In the genomic region with DNA sequence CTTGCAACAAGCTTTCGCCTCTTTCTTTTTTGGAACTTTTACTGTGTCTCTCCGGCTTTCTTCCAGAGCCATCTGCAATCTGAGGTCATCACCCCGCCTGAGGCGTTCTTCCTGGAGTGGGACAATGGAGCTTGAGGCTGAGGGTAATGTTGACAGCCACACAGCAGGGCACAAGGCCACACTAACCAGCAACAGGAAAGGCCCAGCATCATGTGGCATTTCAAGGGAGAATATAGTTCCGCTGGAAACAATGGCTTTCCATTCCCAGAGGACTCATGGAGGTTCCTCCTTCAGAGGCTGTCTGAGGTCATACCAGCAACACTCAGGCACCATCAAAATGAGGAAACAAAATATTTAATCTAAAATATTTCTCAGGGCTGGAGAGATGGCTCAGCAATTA, we compare ENCODE assay signal across 11 mouse cellular contexts. TPM values are rescaled to one million over a fixed set of nuclear protein-coding genes. Genes with fewer than 3 reads are reported as not detected.
DNase-seq lines count a peak whose midpoint lies in the region; ATAC-seq and TF ChIP-seq lines count a peak whose summit lies in the region.
"Had no signal": no experiment of that assay in that cellular context is flagged by ENCODE, and none has a peak within 500 bp of the region (broad histone marks: within the 10 kb centered on the region; RNA-seq: fewer than 3 reads in every experiment).

No protein-coding gene starts in this region.

- no peak overlapping the region for H3K4me2 ChIP-seq in limb, embryonic 14.5 days (replicated peaks; ENCODE audit: low read depth, low read length, severe bottlenecking)
- H3K4me2 ChIP-seq: limb, embryonic 15.5 days had no signal

- DNase-seq in limb, embryonic 14.5 days (ENCODE audit: low spot score), result peak; percentile 6
- DNase-seq in limb, embryonic 10.5 days (ENCODE audit: low spot score), result no peak
- DNase-seq in embryo, embryonic 10.5 days (ENCODE audit: low spot score), result peak; percentile 15
- DNase-seq in kidney, adult 2 months, result peak; percentile 88
- DNase-seq in lung, postnatal 4 days, result peak; percentile 55 to 78
- DNase-seq in frontal cortex, postnatal 14 days (ENCODE audit: low spot score in 2 of 2), result no peak
- no peak for DNase-seq in ovary, adult 18-20 months (ENCODE audit: low spot score)
- DNase-seq in frontal cortex, adult 2 months (ENCODE audit: extremely low spot score in 1 of 2, low spot score in 1 of 2), result no peak
- DNase-seq: cerebellum, adult 8-10 months had no signal

- no peaks in the 10 kb centered on the region for H3K27me3 ChIP-seq in limb, embryonic 14.5 days (ENCODE audit: control insufficient read depth, insufficient read depth, low read length)
- no peaks in the 10 kb centered on the region for H3K27me3 ChIP-seq in limb, embryonic 10.5 days (ENCODE audit: low read depth, poor library complexity, severe bottlenecking)
- no peaks in the 10 kb centered on the region for H3K27me3 ChIP-seq in kidney, adult 2 months (replicated peaks; ENCODE audit: control insufficient read depth, insufficient read depth, low read length)
- H3K27me3 ChIP-seq: limb, embryonic 15.5 days had no signal

- H3K9me3 ChIP-seq in limb, embryonic 14.5 days (ENCODE audit: control insufficient read depth, low read length), result no peaks in the 10 kb centered on the region
- no peaks in the 10 kb centered on the region for H3K9me3 ChIP-seq in limb, embryonic 10.5 days (replicated peaks)
- H3K9me3 ChIP-seq: G1E; limb, embryonic 15.5 days had no signal

- TF ChIP-seq CTCF in kidney, adult 2 months (conservative IDR thresholded peaks at IDR 0.05; ENCODE audit: insufficient read depth, insufficient read length, low read depth, low read length), result no peak

- H3K4me1 ChIP-seq in limb, embryonic 14.5 days (ENCODE audit: control insufficient read depth, insufficient read depth, low read length), result no peaks in the 10 kb centered on the region
- no peaks in the 10 kb centered on the region for H3K4me1 ChIP-seq in limb, embryonic 10.5 days
- peaks cover 13% of the 10 kb centered on the region; the same call in 1 of the 2 replicates for H3K4me1 ChIP-seq in kidney, adult 2 months (ENCODE audit: control insufficient read depth, insufficient read depth, low read length)
- H3K4me1 ChIP-seq: limb, embryonic 15.5 days had no signal

- ATAC-seq in limb, embryonic 14.5 days (ENCODE audit: low FRiP score, low read depth), result no peak

- no peak for TF ChIP-seq POLR2A in limb, embryonic 14.5 days (IDR thresholded peaks at IDR 0.05; ENCODE audit: borderline replicate concordance, extremely low read depth, insufficient read depth, insufficient read length)
- no peak for TF ChIP-seq POLR2A in kidney, adult 2 months (IDR thresholded peaks at IDR 0.05; ENCODE audit: low read depth, low read length)

- 81% methylated on average over 5 of the region's 5 CpGs for WGBS in limb, embryonic 14.5 days
- WGBS in limb, embryonic 10.5 days, result 83% methylated on average over 5 of the region's 5 CpGs
- WGBS in kidney, adult 2 months, result 77% methylated on average over 5 of the region's 5 CpGs

- no peak overlapping the region for H3K4me3 ChIP-seq in limb, embryonic 14.5 days (replicated peaks; ENCODE audit: low read length)
- H3K4me3 ChIP-seq in limb, embryonic 10.5 days, result no peak overlapping the region
- H3K4me3 ChIP-seq in kidney, adult 2 months (ENCODE audit: insufficient read depth, low read depth, low read length), result no peak overlapping the region
- H3K4me3 ChIP-seq: limb, embryonic 15.5 days had no signal

- no peak overlapping the region for H3K27ac ChIP-seq in limb, embryonic 14.5 days (replicated peaks; ENCODE audit: low read depth, low read length)
- no peak overlapping the region for H3K27ac ChIP-seq in limb, embryonic 10.5 days
- peak overlapping the region; percentile 80 for H3K27ac ChIP-seq in kidney, adult 2 months (ENCODE audit: insufficient read depth, low read depth, low read length)

- H3K9ac ChIP-seq in limb, embryonic 14.5 days (ENCODE audit: low read depth, low read length, severe bottlenecking), result no peak overlapping the region
- H3K9ac ChIP-seq: limb, embryonic 15.5 days had no signal

- peaks cover 31% of the 10 kb centered on the region for H3K36me3 ChIP-seq in limb, embryonic 14.5 days (ENCODE audit: control insufficient read depth, insufficient read depth, low read length)
- H3K36me3 ChIP-seq in limb, embryonic 10.5 days, result peaks cover 36% of the 10 kb centered on the region
- H3K36me3 ChIP-seq in kidney, adult 2 months (ENCODE audit: control insufficient read depth, insufficient read depth, low read length), result no peaks in the 10 kb centered on the region

RNA-seq across cellular contexts. Expression of gene B9d1, which starts 28.6 kb away (rescaled TPM):
- 37.2 and 41.7 TPM in 2 replicates for polyA plus RNA-seq in limb, embryonic 14.5 days (2012; rRNA removed)
- polyA plus RNA-seq in limb, embryonic 14.5 days (2014; fragmentation: Nextera tagmentation; extraction: Ambion mirVana), result 28.2 and 35.5 TPM in 2 replicates
- polyA plus RNA-seq in limb, embryonic 10.5 days (2016; fragmentation: Nextera tagmentation; extraction: Ambion mirVana), result 45.3 and 46.7 TPM in 2 replicates
- polyA plus RNA-seq in kidney, adult 2 months (2012; rRNA removed), result 42.7 and 43.3 TPM in 2 replicates
- polyA plus RNA-seq in frontal cortex, adult 2 months (2012; rRNA removed), result 46.8 and 50.6 TPM in 2 replicates

RNA-seq across cellular contexts. Expression of gene Mapk7, which starts 39.4 kb away (rescaled TPM):
- polyA plus RNA-seq in limb, embryonic 14.5 days (2012; rRNA removed), result 98.7 and 133 TPM in 2 replicates
- polyA plus RNA-seq in limb, embryonic 14.5 days (2014; fragmentation: Nextera tagmentation; extraction: Ambion mirVana), result 55.9 and 68.9 TPM in 2 replicates
- polyA plus RNA-seq in limb, embryonic 10.5 days (2016; fragmentation: Nextera tagmentation; extraction: Ambion mirVana), result 87.2 and 94.7 TPM in 2 replicates
- 13.8 and 15.4 TPM in 2 replicates for polyA plus RNA-seq in kidney, adult 2 months (2012; rRNA removed)
- polyA plus RNA-seq in frontal cortex, adult 2 months (2012; rRNA removed), result 34.8 and 35.2 TPM in 2 replicates

RNA-seq across cellular contexts. Expression of gene Epn2, which starts 45.9 kb away (rescaled TPM):
- polyA plus RNA-seq in limb, embryonic 14.5 days (2012; rRNA removed), result 35.1 and 40.6 TPM in 2 replicates
- polyA plus RNA-seq in limb, embryonic 14.5 days (2014; fragmentation: Nextera tagmentation; extraction: Ambion mirVana), result 31.1 and 39.8 TPM in 2 replicates
- 20.3 and 24.1 TPM in 2 replicates for polyA plus RNA-seq in limb, embryonic 10.5 days (2016; fragmentation: Nextera tagmentation; extraction: Ambion mirVana)
- 23.1 and 25.7 TPM in 2 replicates for polyA plus RNA-seq in kidney, adult 2 months (2012; rRNA removed)
- 90.5 and 98.3 TPM in 2 replicates for polyA plus RNA-seq in frontal cortex, adult 2 months (2012; rRNA removed)

RNA-seq across cellular contexts. Expression of gene Mfap4, which starts 48.3 kb away (rescaled TPM):
- 749 and 913 TPM in 2 replicates for polyA plus RNA-seq in limb, embryonic 14.5 days (2012; rRNA removed)
- polyA plus RNA-seq in limb, embryonic 14.5 days (2014; fragmentation: Nextera tagmentation; extraction: Ambion mirVana), result 474 and 516 TPM in 2 replicates
- polyA plus RNA-seq in limb, embryonic 10.5 days (2016; fragmentation: Nextera tagmentation; extraction: Ambion mirVana), result 124 and 208 TPM in 2 replicates
- 12.0 and 21.3 TPM in 2 replicates for polyA plus RNA-seq in kidney, adult 2 months (2012; rRNA removed)
- polyA plus RNA-seq in frontal cortex, adult 2 months (2012; rRNA removed), result 4.0 and 4.3 TPM in 2 replicates
- polyA plus RNA-seq: G1E had no signal

Comparison
In these comparisons a context has a peak if more than half of its experiments do, and no peak if none do; other contexts are left out.
1. DNase-seq: peak in limb, embryonic 14.5 days (single experiment), embryo, embryonic 10.5 days (single experiment), kidney, adult 2 months (single experiment) and lung, postnatal 4 days (2 of 2); none in limb, embryonic 10.5 days (single experiment), frontal cortex, postnatal 14 days (0 of 2), ovary, adult 18-20 months (single experiment) and frontal cortex, adult 2 months (0 of 2).